Mouse (Mus musculus): ENCODE data around the gene Slc25a39.

Gene Slc25a39

GRCm38 (mm10) chr11:102353021-102353431 is 54.7 kb downstream of the Slc25a39 start:
- DNase-seq (ENCODE audit: inconsistent age in 2 of 2, low spot score in 1 of 2): no peak
